Comparison of ENCODE assay signal across 20 mouse cellular contexts in genomic region chr17:47999812-48000211, GRCm38 (mm10). TPM values are rescaled to one million over a fixed set of nuclear protein-coding genes. Genes with fewer than 3 reads are reported as not detected.
DNase-seq lines count a peak whose midpoint lies in the region; ATAC-seq and TF ChIP-seq lines count a peak whose summit lies in the region.
"Had no signal": no experiment of that assay in that cellular context is flagged by ENCODE, and none has a peak within 500 bp of the region (broad histone marks: within the 10 kb centered on the region; RNA-seq: fewer than 3 reads in every experiment).

No protein-coding gene starts in this region.

- no peak for TF ChIP-seq EP300 in ES-Bruce4 (IDR thresholded peaks at IDR 0.05; ENCODE audit: insufficient read depth, low read depth, low read length)

- H3K4me2 ChIP-seq in heart, embryonic 12.5 days: no peak overlapping the region
- H3K4me2 ChIP-seq in intestine, postnatal 0 days (replicated peaks; ENCODE audit: low read depth): 0 out of 2 replicates have a peak overlapping the region, but pooled peaks have one; percentile 6
- H3K4me2 ChIP-seq: forebrain, embryonic 13.5 days; limb, embryonic 15.5 days; midbrain, embryonic 12.5 days had no signal

- no peaks in the 10 kb centered on the region for H3K9me3 ChIP-seq in heart, embryonic 12.5 days (replicated peaks)
- no peaks in the 10 kb centered on the region for H3K9me3 ChIP-seq in ES-Bruce4 (replicated peaks; ENCODE audit: control insufficient read depth, insufficient read depth, low read length, poor library complexity, severe bottlenecking)
- H3K9me3 ChIP-seq in intestine, postnatal 0 days (ENCODE audit: control insufficient read depth): no peaks in the 10 kb centered on the region
- H3K9me3 ChIP-seq: forebrain, embryonic 13.5 days; limb, embryonic 15.5 days; midbrain, embryonic 12.5 days had no signal

- no peaks in the 10 kb centered on the region for H3K27me3 ChIP-seq in heart, embryonic 12.5 days (replicated peaks)
- no peaks in the 10 kb centered on the region for H3K27me3 ChIP-seq in ES-Bruce4 (ENCODE audit: control insufficient read depth, insufficient read depth, low read length, poor library complexity, severe bottlenecking)
- no peaks in the 10 kb centered on the region for H3K27me3 ChIP-seq in intestine, postnatal 0 days (replicated peaks; ENCODE audit: control insufficient read depth, insufficient read depth, low read length)
- H3K27me3 ChIP-seq: limb, embryonic 15.5 days had no signal

- H3K27ac ChIP-seq in heart, embryonic 12.5 days (ENCODE audit: poor library complexity, severe bottlenecking): no peak overlapping the region
- H3K27ac ChIP-seq in ES-Bruce4 (ENCODE audit: insufficient read depth, low read length): no peak overlapping the region
- no peak overlapping the region for H3K27ac ChIP-seq in intestine, postnatal 0 days (ENCODE audit: low read depth, low read length)
- H3K27ac ChIP-seq: forebrain, embryonic 13.5 days; limb, embryonic 15.5 days; midbrain, embryonic 12.5 days had no signal

- 31% methylated on average over 3 of the region's 3 CpGs for WGBS in heart, embryonic 12.5 days
- WGBS in intestine, postnatal 0 days: 39% methylated on average over 3 of the region's 3 CpGs

- TF ChIP-seq CTCF in ES-Bruce4 (IDR thresholded peaks at IDR 0.05; ENCODE audit: low read depth, low read length): no peak
- TF ChIP-seq CTCF in intestine, postnatal 0 days (IDR thresholded peaks at IDR 0.05; ENCODE audit: low read depth): no peak

- no peaks in the 10 kb centered on the region for H3K36me3 ChIP-seq in heart, embryonic 12.5 days
- no peaks in the 10 kb centered on the region for H3K36me3 ChIP-seq in ES-Bruce4 (ENCODE audit: control insufficient read depth, insufficient read depth, low read length, poor library complexity, severe bottlenecking)
- H3K36me3 ChIP-seq in intestine, postnatal 0 days (ENCODE audit: control insufficient read depth, insufficient read depth): no peaks in the 10 kb centered on the region
- H3K36me3 ChIP-seq: G1E; limb, embryonic 15.5 days; midbrain, embryonic 12.5 days had no signal

- intact Hi-C loops in heart, postnatal 25 days (cut with DNase I): no loop called here

- H3K9ac ChIP-seq in heart, embryonic 12.5 days: 0 out of 2 replicates have a peak overlapping the region, but pooled peaks have one; percentile 20
- peak overlapping the region; percentile 5; the same call in 1 of the 2 replicates for H3K9ac ChIP-seq in ES-Bruce4 (ENCODE audit: low read depth, poor library complexity, severe bottlenecking)
- H3K9ac ChIP-seq in intestine, postnatal 0 days (ENCODE audit: low read depth, low read length): no peak overlapping the region
- H3K9ac ChIP-seq: forebrain, embryonic 13.5 days; limb, embryonic 15.5 days; midbrain, embryonic 12.5 days had no signal

- no peak for DNase-seq in heart, postnatal 25 days (ENCODE audit: low spot score)
- DNase-seq in adrenal gland, adult 18-20 months (ENCODE audit: low spot score in 2 of 2): no peak
- DNase-seq in gastrocnemius, postnatal 10 days: no peak
- no peak for DNase-seq in spleen, postnatal 36 days (ENCODE audit: low spot score in 2 of 2)
- DNase-seq: cerebellum, postnatal 25 days; heart, adult 11 months; kidney, adult 2 months; thymus, postnatal 25 days had no signal

- ATAC-seq in heart, embryonic 12.5 days (ENCODE audit: insufficient number of reproducible peaks, low FRiP score): peak; percentile 20; the same call in 1 of the 2 replicates
- no peak for ATAC-seq in intestine, postnatal 0 days
- peak; percentile 32; the same call in 1 of the 2 replicates for ATAC-seq in megakaryocyte-erythroid progenitor cell, adult 5-6 weeks (replicated peaks; ENCODE audit: low FRiP score, low TSS enrichment, poor library complexity, severe bottlenecking)
- ATAC-seq: forebrain, embryonic 13.5 days had no signal

- no peak for TF ChIP-seq POLR2A in ES-Bruce4 (IDR thresholded peaks at IDR 0.05; ENCODE audit: insufficient read depth, low read length)

- no peak overlapping the region for H3K4me3 ChIP-seq in heart, embryonic 12.5 days
- no peak overlapping the region for H3K4me3 ChIP-seq in ES-Bruce4 (ENCODE audit: low read depth, low read length)
- H3K4me3 ChIP-seq in intestine, postnatal 0 days (ENCODE audit: low read depth, low read length): no peak overlapping the region
- H3K4me3 ChIP-seq: forebrain, embryonic 13.5 days; limb, embryonic 15.5 days; midbrain, embryonic 12.5 days; myocyte had no signal

- H3K4me1 ChIP-seq in heart, embryonic 12.5 days (replicated peaks): peaks cover 34% of the 10 kb centered on the region
- H3K4me1 ChIP-seq in ES-Bruce4 (ENCODE audit: control insufficient read depth, insufficient read depth, low read length): peaks cover 9% of the 10 kb centered on the region
- H3K4me1 ChIP-seq in intestine, postnatal 0 days (replicated peaks; ENCODE audit: control insufficient read depth, insufficient read depth, low read length): peaks cover 8% of the 10 kb centered on the region; the same call in 1 of the 2 replicates

RNA-seq across cellular contexts. Expression of gene 1700122O11Rik, which starts 38.3 kb away (rescaled TPM):
- polyA plus RNA-seq in heart, embryonic 12.5 days (2016; fragmentation: Nextera tagmentation; extraction: Ambion mirVana): not detected in 2 replicates
- not detected for total RNA-seq in heart, postnatal 25 days (2021)
- polyA plus RNA-seq in ES-Bruce4 (2011; ENCODE audit: insufficient read depth, insufficient read length, low read depth, missing spikeins): not detected in 2 replicates
- polyA plus RNA-seq in intestine, postnatal 0 days (2015; fragmentation: Nextera tagmentation; extraction: Ambion mirVana): not detected in 2 replicates
- not detected in 2 replicates for total RNA-seq in megakaryocyte-erythroid progenitor cell, adult 5-6 weeks (2014; fragmentation: Nextera tagmentation)
- not detected in 2 replicates for total RNA-seq in megakaryocyte-erythroid progenitor cell, adult 5-6 weeks (2017)
- not detected for total RNA-seq in adrenal gland, adult 18-20 months (2021)
- total RNA-seq in gastrocnemius, postnatal 10 days (2021): not detected
- total RNA-seq: G1E; hematopoietic stem cell, adult 5-6 weeks had no signal
- polyA plus RNA-seq: embryonic facial prominence, embryonic 14.5 days; forebrain, embryonic 13.5 days; G1E; kidney, adult 2 months; large intestine, adult 2 months; limb, embryonic 15.5 days; midbrain, embryonic 12.5 days; myocyte had no signal
